15 mouse cellular contexts compared by ENCODE assay signal in the genomic region with DNA sequence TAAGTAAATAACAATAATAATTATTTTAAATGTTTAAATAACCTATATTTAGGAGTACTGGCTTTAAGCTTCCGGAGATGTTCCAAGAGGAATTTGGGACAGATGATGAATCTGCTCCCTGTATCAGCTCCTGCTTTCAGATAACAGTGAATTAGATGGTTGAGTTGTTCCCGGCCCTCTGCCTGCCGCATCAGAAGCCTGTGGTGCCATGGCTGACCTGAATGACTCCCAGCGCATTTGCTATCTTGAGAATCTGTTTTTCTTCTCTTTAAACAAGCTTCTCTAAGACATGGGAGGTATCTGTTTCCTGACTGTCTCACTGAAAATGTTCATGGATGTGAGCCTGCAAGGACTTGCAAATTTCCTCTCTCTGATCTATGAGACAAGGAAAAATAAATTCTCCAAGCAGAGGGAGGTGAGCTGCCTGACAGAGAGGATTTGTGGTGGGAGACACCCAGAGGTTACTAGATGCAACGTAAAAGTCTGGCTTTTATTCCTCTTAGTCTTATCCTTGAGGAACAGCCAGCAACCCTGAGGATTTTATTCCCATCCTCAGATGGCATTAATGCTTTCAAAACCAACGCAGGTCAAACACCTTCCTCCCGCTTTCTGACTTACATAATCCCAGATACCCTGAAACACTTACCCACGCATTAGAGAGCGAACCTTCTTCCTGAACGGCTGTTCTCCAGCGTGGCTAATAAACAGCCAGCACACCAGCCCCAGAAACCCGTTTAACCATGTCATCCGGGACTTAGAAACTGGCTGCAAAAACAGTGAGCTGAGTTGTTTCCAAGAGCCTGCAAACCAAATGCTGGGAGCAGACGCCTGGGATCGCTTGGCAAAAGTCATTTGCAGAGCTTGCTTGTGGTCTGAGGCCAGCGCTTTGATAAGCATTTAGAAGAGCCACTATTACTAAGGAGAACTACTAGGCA.
DNase-seq lines count a peak whose midpoint lies in the region; ATAC-seq lines count a peak whose summit lies in the region.
"Had no signal": no experiment of that assay in that cellular context is flagged by ENCODE, and none has a peak within 500 bp of the region (broad histone marks: within the 10 kb centered on the region; RNA-seq: fewer than 3 reads in every experiment).

No protein-coding gene starts in this region.

- H3K4me3 ChIP-seq in neural tube, embryonic 15.5 days (replicated peaks) = no peak overlapping the region
- no peak overlapping the region for H3K4me3 ChIP-seq in kidney, embryonic 15.5 days (replicated peaks)
- H3K4me3 ChIP-seq in neural tube, embryonic 11.5 days (ENCODE audit: low read depth, low read length) = no peak overlapping the region
- H3K4me3 ChIP-seq: erythroblast, embryonic 14.5 days; heart, embryonic 13.5 days; intestine, embryonic 15.5 days; midbrain, embryonic 13.5 days had no signal

- WGBS in neural tube, embryonic 15.5 days = 62% methylated on average over 16 of the region's 16 CpGs
- 17% methylated on average over 16 of the region's 16 CpGs for WGBS in kidney, embryonic 15.5 days
- 56% methylated on average over 16 of the region's 16 CpGs for WGBS in neural tube, embryonic 11.5 days

- no peak overlapping the region for H3K27ac ChIP-seq in neural tube, embryonic 15.5 days (replicated peaks)
- 0 out of 2 replicates have a peak overlapping the region, but pooled peaks have one; percentile 16 for H3K27ac ChIP-seq in kidney, embryonic 15.5 days
- no peak overlapping the region for H3K27ac ChIP-seq in neural tube, embryonic 11.5 days (ENCODE audit: low read depth, low read length)
- H3K27ac ChIP-seq: heart, embryonic 13.5 days; intestine, embryonic 15.5 days; midbrain, embryonic 13.5 days had no signal

- no peak overlapping the region for H3K9ac ChIP-seq in neural tube, embryonic 15.5 days (replicated peaks)
- no peak overlapping the region for H3K9ac ChIP-seq in kidney, embryonic 15.5 days
- H3K9ac ChIP-seq in neural tube, embryonic 11.5 days (ENCODE audit: low read length) = no peak overlapping the region
- H3K9ac ChIP-seq: heart, embryonic 13.5 days; intestine, embryonic 15.5 days; midbrain, embryonic 13.5 days had no signal

- H3K9me3 ChIP-seq in neural tube, embryonic 15.5 days (replicated peaks) = no peaks in the 10 kb centered on the region
- no peaks in the 10 kb centered on the region for H3K9me3 ChIP-seq in kidney, embryonic 15.5 days (replicated peaks)
- H3K9me3 ChIP-seq in neural tube, embryonic 11.5 days (ENCODE audit: control insufficient read depth, low read length) = no peaks in the 10 kb centered on the region
- H3K9me3 ChIP-seq: heart, embryonic 13.5 days; intestine, embryonic 15.5 days; midbrain, embryonic 13.5 days had no signal

- ATAC-seq in neural tube, embryonic 15.5 days (ENCODE audit: low FRiP score) = no peak
- ATAC-seq in kidney, embryonic 15.5 days (replicated peaks; ENCODE audit: low FRiP score) = peak; percentile 76
- ATAC-seq in neural tube, embryonic 11.5 days (ENCODE audit: insufficient read depth, low FRiP score, low TSS enrichment) = no peak
- ATAC-seq: activated CD4-positive, CD25-positive, alpha-beta regulatory T cell, adult 4 months; intestine, embryonic 15.5 days; midbrain, embryonic 13.5 days had no signal

- no peaks in the 10 kb centered on the region for H3K27me3 ChIP-seq in neural tube, embryonic 15.5 days (replicated peaks)
- H3K27me3 ChIP-seq in kidney, embryonic 15.5 days = no peaks in the 10 kb centered on the region
- no peaks in the 10 kb centered on the region for H3K27me3 ChIP-seq in neural tube, embryonic 11.5 days (ENCODE audit: control insufficient read depth, insufficient read depth, low read length)
- H3K27me3 ChIP-seq: heart, embryonic 13.5 days; intestine, embryonic 15.5 days; midbrain, embryonic 13.5 days had no signal

- intact Hi-C loops in left cerebral cortex, postnatal 4 days (cut with DNase I) = no loop called here

- no peaks in the 10 kb centered on the region for H3K36me3 ChIP-seq in neural tube, embryonic 15.5 days
- no peaks in the 10 kb centered on the region for H3K36me3 ChIP-seq in kidney, embryonic 15.5 days
- H3K36me3 ChIP-seq in neural tube, embryonic 11.5 days (ENCODE audit: control insufficient read depth, insufficient read depth, low read length) = no peaks in the 10 kb centered on the region
- H3K36me3 ChIP-seq: heart, embryonic 13.5 days; intestine, embryonic 15.5 days; midbrain, embryonic 13.5 days had no signal

- DNase-seq in adrenal gland, adult 2 months = peak; percentile 1
- no peak for DNase-seq in adrenal gland, postnatal 36 days
- peak; percentile 25 for DNase-seq in neural tube, embryonic 10.5 days (ENCODE audit: extremely low spot score, low spot score)
- DNase-seq in neural tube, embryonic 11.5 days (ENCODE audit: low spot score) = peak; percentile 12
- no peak for DNase-seq in left cerebral cortex, postnatal 4 days
- DNase-seq in adipocyte (ENCODE audit: low spot score) = no peak
- DNase-seq: cerebellum, adult 9-11 months; lung, adult 18-20 months had no signal

- no peak overlapping the region for H3K4me2 ChIP-seq in neural tube, embryonic 15.5 days
- peak overlapping the region; percentile 26; the same call in 1 of the 2 replicates for H3K4me2 ChIP-seq in kidney, embryonic 15.5 days
- H3K4me2 ChIP-seq in neural tube, embryonic 11.5 days (ENCODE audit: low read depth) = no peak overlapping the region
- H3K4me2 ChIP-seq: heart, embryonic 13.5 days; intestine, embryonic 15.5 days; midbrain, embryonic 13.5 days had no signal

- H3K4me1 ChIP-seq in neural tube, embryonic 15.5 days = no peaks in the 10 kb centered on the region
- peaks cover 10% of the 10 kb centered on the region for H3K4me1 ChIP-seq in kidney, embryonic 15.5 days
- H3K4me1 ChIP-seq in neural tube, embryonic 11.5 days (ENCODE audit: control insufficient read depth, insufficient read depth, low read length) = no peaks in the 10 kb centered on the region
- H3K4me1 ChIP-seq: intestine, embryonic 15.5 days; midbrain, embryonic 13.5 days had no signal

Comparison
In these comparisons a context has a peak if more than half of its experiments do, and no peak if none do; other contexts are left out.
1. DNase-seq: peak in adrenal gland, adult 2 months (single experiment), neural tube, embryonic 10.5 days (single experiment) and neural tube, embryonic 11.5 days (single experiment); none in adrenal gland, postnatal 36 days (0 of 2), left cerebral cortex, postnatal 4 days (single experiment) and adipocyte (single experiment).